Mouse (Mus musculus) ES-E14 (cell line): ENCODE data around the gene Klhdc3.

ENCODE experiments used
- CHD2 ChIP-seq: IDR thresholded peaks from 2 replicates; pipeline ENCODE4 v1.6.1; 2014; ENCODE audit warnings: mild to moderate bottlenecking, low read depth, low read length, inconsistent platforms
- HCFC1 ChIP-seq: IDR thresholded peaks from 2 replicates; pipeline ENCODE4 v1.6.1; 2012; ENCODE audit warnings: low read length, inconsistent platforms, borderline replicate concordance; ENCODE audit not compliant: insufficient read depth
- MAFK ChIP-seq: IDR thresholded peaks from 2 replicates; pipeline ENCODE4 v1.6.1; 2014; ENCODE audit warnings: mild to moderate bottlenecking, low read depth, low read length, inconsistent platforms; ENCODE audit not compliant: insufficient read depth
- ZNF384 ChIP-seq: IDR thresholded peaks from 2 replicates; pipeline ENCODE4 v1.6.1; 2012; ENCODE audit warnings: low read depth, low read length, inconsistent platforms

DNA sequence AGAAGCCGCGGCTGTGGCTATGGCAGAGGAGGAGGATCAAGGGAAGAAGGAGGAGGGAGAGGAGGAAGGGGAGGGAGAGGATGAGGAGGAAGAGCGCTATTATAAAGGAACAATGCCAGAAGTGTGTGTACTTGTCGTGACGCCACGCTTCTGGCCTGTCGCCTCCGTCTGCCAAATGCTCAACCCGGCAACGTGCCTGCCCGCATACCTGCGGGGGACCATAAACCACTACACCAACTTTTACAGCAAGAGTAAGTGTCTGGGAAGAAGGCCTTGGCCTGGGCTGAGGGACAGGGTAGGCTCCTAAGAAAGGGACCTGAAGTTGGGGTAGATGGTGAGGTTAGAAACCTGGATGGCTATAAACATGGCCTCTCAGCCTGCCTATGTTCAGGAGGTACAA lies 18.7 kb downstream of the Klhdc3 start:
- no peak for TF ChIP-seq ZNF384
- no peak for TF ChIP-seq MAFK
- TF ChIP-seq HCFC1: no peak
- no peak for TF ChIP-seq CHD2
